21 mouse cellular contexts compared by ENCODE assay signal in genomic region chr4:34673721-34674120, GRCm38 (mm10). TPM values are rescaled to one million over a fixed set of nuclear protein-coding genes. Genes with fewer than 3 reads are reported as not detected.
DNase-seq lines count a peak whose midpoint lies in the region; ATAC-seq and TF ChIP-seq lines count a peak whose summit lies in the region.
"Had no signal": no experiment of that assay in that cellular context is flagged by ENCODE, and none has a peak within 500 bp of the region (broad histone marks: within the 10 kb centered on the region; RNA-seq: fewer than 3 reads in every experiment).

No protein-coding gene starts in this region.

- no peaks in the 10 kb centered on the region for H3K27me3 ChIP-seq in kidney, adult 2 months (replicated peaks; ENCODE audit: control insufficient read depth, insufficient read depth, low read length)
- no peaks in the 10 kb centered on the region for H3K27me3 ChIP-seq in kidney, embryonic 16.5 days (ENCODE audit: insufficient read depth, low read length)
- no peaks in the 10 kb centered on the region for H3K27me3 ChIP-seq in lung, postnatal 0 days (replicated peaks; ENCODE audit: insufficient read depth, low read length)
- H3K27me3 ChIP-seq: forebrain, embryonic 12.5 days; heart, embryonic 13.5 days; hindbrain, embryonic 12.5 days; megakaryocyte, embryonic 14.5 days; midbrain, embryonic 15.5 days had no signal

- no peak for TF ChIP-seq POLR2A in kidney, adult 2 months (IDR thresholded peaks at IDR 0.05; ENCODE audit: low read depth, low read length)

- no peak for TF ChIP-seq CTCF in kidney, adult 2 months (conservative IDR thresholded peaks at IDR 0.05; ENCODE audit: insufficient read depth, insufficient read length, low read depth, low read length)
- TF ChIP-seq CTCF in lung, postnatal 0 days (IDR thresholded peaks at IDR 0.05): no peak

- 76% methylated on average over 5 of the region's 5 CpGs for WGBS in kidney, adult 2 months
- WGBS in kidney, embryonic 16.5 days: 88% methylated on average over 5 of the region's 5 CpGs
- WGBS in lung, postnatal 0 days: 73% methylated on average over 5 of the region's 5 CpGs

- H3K4me2 ChIP-seq in kidney, embryonic 16.5 days (replicated peaks; ENCODE audit: low read depth, low read length): no peak overlapping the region
- H3K4me2 ChIP-seq in lung, postnatal 0 days (replicated peaks; ENCODE audit: low read depth, low read length): no peak overlapping the region
- H3K4me2 ChIP-seq: forebrain, embryonic 12.5 days; heart, embryonic 13.5 days; hindbrain, embryonic 12.5 days; midbrain, embryonic 15.5 days had no signal

- H3K9me3 ChIP-seq in kidney, embryonic 16.5 days (ENCODE audit: low read length): no peaks in the 10 kb centered on the region
- H3K9me3 ChIP-seq in lung, postnatal 0 days (ENCODE audit: low read length): no peaks in the 10 kb centered on the region
- H3K9me3 ChIP-seq: forebrain, embryonic 12.5 days; heart, embryonic 13.5 days; hindbrain, embryonic 12.5 days; megakaryocyte, embryonic 14.5 days; midbrain, embryonic 15.5 days had no signal

- peak; percentile 65 for DNase-seq in heart, adult 11 months
- DNase-seq in heart, postnatal 25 days (ENCODE audit: low spot score): no peak
- peak; percentile 19 for DNase-seq in kidney, adult 2 months
- DNase-seq in lung, postnatal 0 days (ENCODE audit: low spot score): peak; percentile 58
- no peak for DNase-seq in lung, postnatal 36 days
- peak; percentile 15 to 49 for DNase-seq in lung, postnatal 4 days
- DNase-seq: adrenal gland, postnatal 25 days; gastrocnemius, postnatal 10 days; left cerebral cortex, postnatal 4 days; liver; right cerebral cortex, postnatal 25 days; thymus, postnatal 36 days had no signal

- TF ChIP-seq EP300 in lung, postnatal 0 days (IDR thresholded peaks at IDR 0.05): no peak

- H3K36me3 ChIP-seq in kidney, adult 2 months (ENCODE audit: control insufficient read depth, insufficient read depth, low read length): peaks cover 4% of the 10 kb centered on the region; the same call in 1 of the 2 replicates
- peaks cover 21% of the 10 kb centered on the region for H3K36me3 ChIP-seq in kidney, embryonic 16.5 days (ENCODE audit: insufficient read depth, low read length)
- peaks cover 4% of the 10 kb centered on the region for H3K36me3 ChIP-seq in lung, postnatal 0 days (ENCODE audit: insufficient read depth, low read length)

- H3K9ac ChIP-seq in kidney, embryonic 16.5 days (replicated peaks; ENCODE audit: low read length): no peak overlapping the region
- no peak overlapping the region for H3K9ac ChIP-seq in lung, postnatal 0 days (replicated peaks; ENCODE audit: low read depth)
- H3K9ac ChIP-seq: forebrain, embryonic 12.5 days; heart, embryonic 13.5 days; hindbrain, embryonic 12.5 days; midbrain, embryonic 15.5 days had no signal

- intact Hi-C loops in heart, postnatal 25 days (cut with DNase I): no loop called here

- no peak overlapping the region for H3K27ac ChIP-seq in kidney, adult 2 months (ENCODE audit: insufficient read depth, low read depth, low read length)
- no peak overlapping the region for H3K27ac ChIP-seq in kidney, embryonic 16.5 days (ENCODE audit: low read length)
- no peak overlapping the region for H3K27ac ChIP-seq in lung, postnatal 0 days (ENCODE audit: low read length)
- H3K27ac ChIP-seq: forebrain, embryonic 12.5 days; heart, embryonic 13.5 days; hindbrain, embryonic 12.5 days; left cerebral cortex, adult 2 months; midbrain, embryonic 15.5 days had no signal

- no peak overlapping the region for H3K4me3 ChIP-seq in kidney, adult 2 months (ENCODE audit: insufficient read depth, low read depth, low read length)
- no peak overlapping the region for H3K4me3 ChIP-seq in kidney, embryonic 16.5 days (ENCODE audit: low read length)
- no peak overlapping the region for H3K4me3 ChIP-seq in lung, postnatal 0 days (ENCODE audit: low read depth, low read length)
- H3K4me3 ChIP-seq: forebrain, embryonic 12.5 days; heart, embryonic 13.5 days; hindbrain, embryonic 12.5 days; left cerebral cortex, adult 2 months; megakaryocyte, embryonic 14.5 days; midbrain, embryonic 15.5 days had no signal

- ATAC-seq in kidney, embryonic 16.5 days (ENCODE audit: low FRiP score, low TSS enrichment): no peak
- no peak for ATAC-seq in lung, postnatal 0 days
- ATAC-seq: midbrain, embryonic 15.5 days had no signal

- no peaks in the 10 kb centered on the region for H3K4me1 ChIP-seq in kidney, adult 2 months (ENCODE audit: control insufficient read depth, insufficient read depth, low read length)
- peaks cover 5% of the 10 kb centered on the region for H3K4me1 ChIP-seq in kidney, embryonic 16.5 days (ENCODE audit: insufficient read depth, low read length)
- H3K4me1 ChIP-seq in lung, postnatal 0 days (ENCODE audit: insufficient read depth, low read depth, low read length): no peaks in the 10 kb centered on the region
- H3K4me1 ChIP-seq: forebrain, embryonic 12.5 days; hindbrain, embryonic 12.5 days; megakaryocyte, embryonic 14.5 days; midbrain, embryonic 15.5 days had no signal

RNA-seq across cellular contexts. Expression of gene Slc35a1, which starts 13.5 kb away (rescaled TPM):
- 10 to 100 TPM; 15.0 to 16.1 TPM for total RNA-seq in heart, postnatal 25 days (2021)
- polyA plus RNA-seq in kidney, adult 2 months (2012; rRNA removed): 16.9 and 22.1 TPM in 2 replicates
- 76.3 and 81.1 TPM in 2 replicates for polyA plus RNA-seq in kidney, embryonic 16.5 days (2015; fragmentation: Nextera tagmentation; extraction: Ambion mirVana)
- polyA plus RNA-seq in lung, postnatal 0 days (2015; fragmentation: Nextera tagmentation; extraction: Ambion mirVana): 26.5 and 38.0 TPM in 2 replicates

RNA-seq across cellular contexts. Expression of gene Cfap206, which starts 56.3 kb away (rescaled TPM):
- total RNA-seq in heart, postnatal 25 days (2021): under 1 TPM; 0.18 to 0.22 TPM
- polyA plus RNA-seq in kidney, adult 2 months (2012; rRNA removed): 0.17 and 0.20 TPM in 2 replicates
- polyA plus RNA-seq in kidney, embryonic 16.5 days (2015; fragmentation: Nextera tagmentation; extraction: Ambion mirVana): 1.5 and 1.7 TPM in 2 replicates
- 11.9 and 14.5 TPM in 2 replicates for polyA plus RNA-seq in lung, postnatal 0 days (2015; fragmentation: Nextera tagmentation; extraction: Ambion mirVana)
- total RNA-seq: adrenal gland, postnatal 25 days; gastrocnemius, postnatal 10 days had no signal
- polyA plus RNA-seq: heart, embryonic 13.5 days; liver, embryonic 16.5 days; spleen, adult 2 months had no signal

RNA-seq across cellular contexts. Expression of gene Rars2, which starts 59.0 kb away (rescaled TPM):
- 10 to 100 TPM; 29.4 to 30.5 TPM for total RNA-seq in heart, postnatal 25 days (2021)
- polyA plus RNA-seq in kidney, adult 2 months (2012; rRNA removed): 17.8 and 21.2 TPM in 2 replicates
- 74.3 and 75.2 TPM in 2 replicates for polyA plus RNA-seq in kidney, embryonic 16.5 days (2015; fragmentation: Nextera tagmentation; extraction: Ambion mirVana)
- polyA plus RNA-seq in lung, postnatal 0 days (2015; fragmentation: Nextera tagmentation; extraction: Ambion mirVana): 31.9 and 33.8 TPM in 2 replicates

RNA-seq across cellular contexts. Expression of gene Orc3, which starts 59.0 kb away (rescaled TPM):
- 10 to 100 TPM; 35.7 TPM for total RNA-seq in heart, postnatal 25 days (2021)
- 16.6 and 18.7 TPM in 2 replicates for polyA plus RNA-seq in kidney, adult 2 months (2012; rRNA removed)
- 90.7 and 91.0 TPM in 2 replicates for polyA plus RNA-seq in kidney, embryonic 16.5 days (2015; fragmentation: Nextera tagmentation; extraction: Ambion mirVana)
- polyA plus RNA-seq in lung, postnatal 0 days (2015; fragmentation: Nextera tagmentation; extraction: Ambion mirVana): 40.9 and 42.4 TPM in 2 replicates

Comparison
In these comparisons a context has a peak if more than half of its experiments do, and no peak if none do; other contexts are left out.
1. DNase-seq: peak in heart, adult 11 months (single experiment), kidney, adult 2 months (single experiment), lung, postnatal 0 days (single experiment) and lung, postnatal 4 days (2 of 2); none in heart, postnatal 25 days (single experiment) and lung, postnatal 36 days (single experiment).